Mouse (Mus musculus): ENCODE measurements around the gene Atp7b.

Atp7b gene

GRCm38 (mm10) chr8:22059821-22060445, at the start of gene Atp7b:
TSS of gene Atp7b (minus strand) at chr8:22060305.
- no peak for DNase-seq (ENCODE audit: low spot score in 2 of 2)

GRCm38 (mm10) chr8:22107020-22107419, 46.9 kb upstream of the Atp7b start:
- no peak for DNase-seq (ENCODE audit: low spot score in 2 of 2)

- DNase-seq (ENCODE audit: low spot score in 2 of 2) = no peak
Observed at GRCm38 (mm10) chr8:22091568-22091967, 31.5 kb upstream of the Atp7b start.

GRCm38 (mm10) chr8:22089226-22089625, 29.1 kb upstream of the Atp7b start:
- no peak for DNase-seq (ENCODE audit: low spot score in 2 of 2)

GRCm38 (mm10) chr8:22079313-22080007, 19.4 kb upstream of the Atp7b start:
- DNase-seq (ENCODE audit: low spot score in 2 of 2) = no peak

- no peak for DNase-seq (ENCODE audit: low spot score in 2 of 2)
Observed at GRCm38 (mm10) chr8:22061126-22061525, 1.0 kb upstream of the Atp7b start.

- peak; percentile 97 to 98 for DNase-seq (ENCODE audit: low spot score in 2 of 2)
Observed at GRCm38 (mm10) chr8:22060446-22060889, 363 bp upstream of the Atp7b start, which contains the start of gene Alg11. TSS of gene Alg11 (plus strand) at chr8:22060721.

- no peak for DNase-seq (ENCODE audit: low spot score in 2 of 2)
Observed at GRCm38 (mm10) chr8:22059153-22059738, 859 bp downstream of the Atp7b start.

GRCm38 (mm10) chr8:22058368-22058767, 1.7 kb downstream of the Atp7b start:
- no peak for DNase-seq (ENCODE audit: low spot score in 2 of 2)

GRCm38 (mm10) chr8:22056850-22057249, 3.3 kb downstream of the Atp7b start:
- no peak for DNase-seq (ENCODE audit: low spot score in 2 of 2)

- no peak for DNase-seq (ENCODE audit: low spot score in 2 of 2)
Observed at GRCm38 (mm10) chr8:22055492-22055877, 4.6 kb downstream of the Atp7b start.

GRCm38 (mm10) chr8:22054674-22055491, 5.2 kb downstream of the Atp7b start:
- no peak for DNase-seq (ENCODE audit: low spot score in 2 of 2)

- no peak for DNase-seq (ENCODE audit: low spot score in 2 of 2)
Observed at GRCm38 (mm10) chr8:22047699-22048464, 12.2 kb downstream of the Atp7b start.

GRCm38 (mm10) chr8:22043706-22044105, 16.4 kb downstream of the Atp7b start:
- DNase-seq (ENCODE audit: low spot score in 2 of 2) = no peak

GRCm38 (mm10) chr8:22042515-22042914, 17.6 kb downstream of the Atp7b start:
- DNase-seq (ENCODE audit: low spot score in 2 of 2) = no peak

GRCm38 (mm10) chr8:22040153-22040509, 20.0 kb downstream of the Atp7b start:
- DNase-seq (ENCODE audit: low spot score in 2 of 2) = no peak

GRCm38 (mm10) chr8:22039468-22040152, 20.5 kb downstream of the Atp7b start:
- DNase-seq (ENCODE audit: low spot score in 2 of 2) = no peak

GRCm38 (mm10) chr8:22037022-22037421, 23.1 kb downstream of the Atp7b start:
- no peak for DNase-seq (ENCODE audit: low spot score in 2 of 2)

- DNase-seq (ENCODE audit: low spot score in 2 of 2) = no peak
Observed at GRCm38 (mm10) chr8:22036137-22036536, 24.0 kb downstream of the Atp7b start.

- no peak for DNase-seq (ENCODE audit: low spot score in 2 of 2)
Observed at GRCm38 (mm10) chr8:22030990-22031389, 29.1 kb downstream of the Atp7b start.

- DNase-seq (ENCODE audit: low spot score in 2 of 2) = no peak
Observed at GRCm38 (mm10) chr8:22028973-22029372, 31.1 kb downstream of the Atp7b start.
